Mouse (Mus musculus) frontal cortex, adult 2 months (tissue): ENCODE results near the gene Tigd4. TPM values are rescaled to one million over a fixed set of nuclear protein-coding genes. Genes with fewer than 3 reads are reported as not detected.

Source experiments
- polyA plus RNA-seq: library from polyadenylated mRNA; depleted of rRNA; stranded (reverse); fragments of >200 nt; gene quantifications from 2 replicates; pipeline ENCODE4 v1.2.3, GENCODE M21; 2012; rRNA removed

The Tigd4 gene
- polyA plus RNA-seq, 1 experiment: 0.10 TPM

Other genes starting within 250 kb of the Tigd4 start
- 4.7 and 5.2 TPM in 2 replicates for gene Fhdc1, start 113.1 kb upstream of the Tigd4 start, polyA plus RNA-seq
- 16.2 and 17.6 TPM in 2 replicates for gene Arfip1, start 10.9 kb upstream of the Tigd4 start, polyA plus RNA-seq
- gene Tmem154, start 72.6 kb downstream of the Tigd4 start, polyA plus RNA-seq: 0.70 and 0.80 TPM in 2 replicates
- gene Fbxw7, start 221.7 kb downstream of the Tigd4 start, polyA plus RNA-seq: 128 and 132 TPM in 2 replicates